Comparison of ENCODE assay signal across 10 mouse cellular contexts in the genomic region with DNA sequence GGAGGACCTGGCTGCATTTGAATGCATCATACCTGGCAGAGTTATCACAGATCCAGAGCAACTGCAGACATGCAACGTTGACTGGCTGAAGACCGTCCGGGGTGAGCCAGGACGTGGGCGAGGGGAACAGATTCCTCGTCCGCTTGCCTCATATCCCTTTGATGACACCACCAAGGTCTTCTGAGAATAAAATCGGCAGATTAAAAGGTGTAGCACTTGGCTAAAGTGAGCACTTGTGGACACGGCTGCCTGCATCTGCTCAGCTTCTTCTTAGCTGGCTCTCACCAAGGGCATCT. TPM values are rescaled to one million over a fixed set of nuclear protein-coding genes. Genes with fewer than 3 reads are reported as not detected.
DNase-seq lines count a peak whose midpoint lies in the region; ATAC-seq and TF ChIP-seq lines count a peak whose summit lies in the region.
"Had no signal": no experiment of that assay in that cellular context is flagged by ENCODE, and none has a peak within 500 bp of the region (broad histone marks: within the 10 kb centered on the region; RNA-seq: fewer than 3 reads in every experiment).

No protein-coding gene starts in this region.

- 91% methylated on average over 9 of the region's 9 CpGs for WGBS in heart, embryonic 10.5 days
- WGBS in limb, embryonic 15.5 days = 94% methylated on average over 9 of the region's 9 CpGs
- whole genome bisulfite sequencing in stomach, postnatal 0 days = 90% methylated on average over 9 of the region's 9 CpGs
- WGBS in thymus, adult 2 months = 96% methylated on average over 9 of the region's 9 CpGs

- TF ChIP-seq CTCF in testis, adult 2 months (IDR thresholded peaks at IDR 0.05; ENCODE audit: control insufficient read depth, insufficient read depth, insufficient replicate concordance, low read depth, low read length) = no peak
- TF ChIP-seq CTCF in stomach, postnatal 0 days (IDR thresholded peaks at IDR 0.05; ENCODE audit: low read depth) = no peak
- TF ChIP-seq CTCF in thymus, adult 2 months (IDR thresholded peaks at IDR 0.05; ENCODE audit: borderline replicate concordance, control insufficient read depth, extremely low read depth, insufficient read depth, low read length, poor library complexity) = no peak

- no peak overlapping the region; the same call in 1 of the 2 replicates for H3K4me2 ChIP-seq in limb, embryonic 15.5 days
- H3K4me2 ChIP-seq in stomach, postnatal 0 days (replicated peaks; ENCODE audit: low read depth) = no peak overlapping the region

- no peak overlapping the region for H3K9ac ChIP-seq in limb, embryonic 15.5 days
- H3K9ac ChIP-seq in stomach, postnatal 0 days (ENCODE audit: low read length) = peak overlapping the region; percentile 2; the same call in 1 of the 2 replicates

- H3K4me1 ChIP-seq in heart, embryonic 10.5 days = peaks cover 16% of the 10 kb centered on the region
- H3K4me1 ChIP-seq in testis, adult 2 months (ENCODE audit: control insufficient read depth, insufficient read depth, low read length) = peaks cover 16% of the 10 kb centered on the region
- H3K4me1 ChIP-seq in limb, embryonic 15.5 days = peaks cover 14% of the 10 kb centered on the region
- peaks cover 3% of the 10 kb centered on the region; the same call in 1 of the 2 replicates for H3K4me1 ChIP-seq in stomach, postnatal 0 days (replicated peaks; ENCODE audit: control insufficient read depth, insufficient read depth)
- peaks cover 13% of the 10 kb centered on the region for H3K4me1 ChIP-seq in thymus, adult 2 months (replicated peaks; ENCODE audit: control insufficient read depth, insufficient read depth, low read length)

- no peak for TF ChIP-seq EP300 in stomach, postnatal 0 days (optimal IDR thresholded peaks at IDR 0.05)

- no peak for TF ChIP-seq POLR2A in testis, adult 2 months (IDR thresholded peaks at IDR 0.05; ENCODE audit: control insufficient read depth, low read depth, low read length)
- no peak for TF ChIP-seq POLR2A in thymus, adult 2 months (IDR thresholded peaks at IDR 0.05; ENCODE audit: control insufficient read depth, extremely low read depth, insufficient read depth, low read length, poor library complexity)

- peak overlapping the region; percentile 69; the same call in 1 of the 2 replicates for H3K4me3 ChIP-seq in heart, embryonic 10.5 days
- peak overlapping the region; percentile 74 for H3K4me3 ChIP-seq in testis, adult 2 months (ENCODE audit: control insufficient read depth, low read depth, low read length)
- 0 out of 2 replicates have a peak overlapping the region, but pooled peaks have one; percentile 65 for H3K4me3 ChIP-seq in limb, embryonic 15.5 days
- H3K4me3 ChIP-seq in stomach, postnatal 0 days (ENCODE audit: low read depth, low read length) = no peak overlapping the region
- no peak overlapping the region for H3K4me3 ChIP-seq in thymus, adult 2 months (ENCODE audit: control insufficient read depth, insufficient read depth, low read length)

- DNase-seq in heart, embryonic 10.5 days (ENCODE audit: low spot score) = no peak
- DNase-seq in heart, postnatal 14 days = no peak
- no peak for DNase-seq in testis, postnatal 14 days (ENCODE audit: low spot score)
- DNase-seq in stomach, postnatal 0 days (ENCODE audit: low spot score) = no peak
- DNase-seq in right cerebral cortex, adult 2 months (ENCODE audit: low spot score in 2 of 2) = no peak
- DNase-seq in thymus, adult 2 months = no peak
- DNase-seq: gastrocnemius, adult 2 months had no signal

- H3K9me3 ChIP-seq in heart, embryonic 10.5 days = no peaks in the 10 kb centered on the region
- H3K9me3 ChIP-seq in limb, embryonic 15.5 days = no peaks in the 10 kb centered on the region
- H3K9me3 ChIP-seq in stomach, postnatal 0 days (ENCODE audit: control insufficient read depth, low read length) = no peaks in the 10 kb centered on the region

- H3K27me3 ChIP-seq in heart, embryonic 10.5 days (ENCODE audit: insufficient read depth, poor library complexity, severe bottlenecking) = no peaks in the 10 kb centered on the region
- H3K27me3 ChIP-seq in testis, adult 2 months (ENCODE audit: control insufficient read depth, insufficient read depth, low read length) = no peaks in the 10 kb centered on the region
- H3K27me3 ChIP-seq in limb, embryonic 15.5 days = no peaks in the 10 kb centered on the region
- no peaks in the 10 kb centered on the region for H3K27me3 ChIP-seq in stomach, postnatal 0 days (ENCODE audit: control insufficient read depth, insufficient read depth, low read length)
- no peaks in the 10 kb centered on the region for H3K27me3 ChIP-seq in thymus, adult 2 months (ENCODE audit: control insufficient read depth, insufficient read depth, low read length)

- intact Hi-C loops in heart, postnatal 14 days (cut with DNase I) = no loop called here

- peak overlapping the region; percentile 93; the same call in 1 of the 2 replicates for H3K27ac ChIP-seq in heart, embryonic 10.5 days
- H3K27ac ChIP-seq in testis, adult 2 months (ENCODE audit: control insufficient read depth, insufficient read depth, low read depth, low read length) = 0 out of 2 replicates have a peak overlapping the region, but pooled peaks have one; percentile 25
- H3K27ac ChIP-seq in limb, embryonic 15.5 days = no peak overlapping the region
- H3K27ac ChIP-seq in stomach, postnatal 0 days (replicated peaks) = no peak overlapping the region
- H3K27ac ChIP-seq in thymus, adult 2 months (ENCODE audit: control insufficient read depth, insufficient read depth, low read length) = no peak overlapping the region

- H3K36me3 ChIP-seq in heart, embryonic 10.5 days = peaks cover 7% of the 10 kb centered on the region
- no peaks in the 10 kb centered on the region for H3K36me3 ChIP-seq in testis, adult 2 months (ENCODE audit: control insufficient read depth, insufficient read depth, low read length)
- peaks cover 12% of the 10 kb centered on the region for H3K36me3 ChIP-seq in limb, embryonic 15.5 days
- peaks cover under 1% of the 10 kb centered on the region; the same call in 1 of the 2 replicates for H3K36me3 ChIP-seq in stomach, postnatal 0 days (ENCODE audit: control insufficient read depth, insufficient read depth, low read length)
- H3K36me3 ChIP-seq in thymus, adult 2 months (ENCODE audit: control insufficient read depth, insufficient read depth, low read length) = no peaks in the 10 kb centered on the region

- no peak for ATAC-seq in limb, embryonic 15.5 days (ENCODE audit: insufficient number of reproducible peaks, low FRiP score, low TSS enrichment, low read depth)
- ATAC-seq in stomach, postnatal 0 days (ENCODE audit: low FRiP score, low TSS enrichment) = no peak

RNA-seq across cellular contexts. Expression of gene D2hgdh, which starts 1.8 kb away (rescaled TPM):
- 14.8 and 18.3 TPM in 2 replicates for polyA plus RNA-seq in heart, embryonic 10.5 days (2016; fragmentation: Nextera tagmentation; extraction: Ambion mirVana)
- 10 to 100 TPM; 29.3 to 29.5 TPM for total RNA-seq in heart, postnatal 14 days (2021)
- polyA plus RNA-seq in testis, adult 2 months (2012; rRNA removed) = 13.4 and 13.5 TPM in 2 replicates
- polyA plus RNA-seq in limb, embryonic 15.5 days (2015; fragmentation: Nextera tagmentation; extraction: Ambion mirVana) = 15.8 and 16.9 TPM in 2 replicates
- 7.5 and 8.6 TPM in 2 replicates for polyA plus RNA-seq in stomach, postnatal 0 days (2015; fragmentation: Nextera tagmentation; extraction: Ambion mirVana)
- polyA plus RNA-seq in thymus, adult 2 months (2012; rRNA removed) = 29.3 and 41.7 TPM in 2 replicates

RNA-seq across cellular contexts. Expression of gene Ing5, which starts 22.7 kb away (rescaled TPM):
- 20.3 and 21.1 TPM in 2 replicates for polyA plus RNA-seq in heart, embryonic 10.5 days (2016; fragmentation: Nextera tagmentation; extraction: Ambion mirVana)
- 10 to 100 TPM in 1 of 2 experiments, 1 to 10 TPM in 1; 8.3 to 10.6 TPM for total RNA-seq in heart, postnatal 14 days (2021)
- polyA plus RNA-seq in testis, adult 2 months (2012; rRNA removed) = 7.9 and 9.0 TPM in 2 replicates
- polyA plus RNA-seq in limb, embryonic 15.5 days (2015; fragmentation: Nextera tagmentation; extraction: Ambion mirVana) = 12.7 and 13.4 TPM in 2 replicates
- 9.3 and 10.4 TPM in 2 replicates for polyA plus RNA-seq in stomach, postnatal 0 days (2015; fragmentation: Nextera tagmentation; extraction: Ambion mirVana)
- 10.9 and 11.0 TPM in 2 replicates for polyA plus RNA-seq in thymus, adult 2 months (2012; rRNA removed)

RNA-seq across cellular contexts. Expression of gene Dtymk, which starts 24.8 kb away (rescaled TPM):
- polyA plus RNA-seq in heart, embryonic 10.5 days (2016; fragmentation: Nextera tagmentation; extraction: Ambion mirVana) = 214 and 261 TPM in 2 replicates
- 10 to 100 TPM; 33.0 to 33.9 TPM for total RNA-seq in heart, postnatal 14 days (2021)
- 80.9 and 81.9 TPM in 2 replicates for polyA plus RNA-seq in testis, adult 2 months (2012; rRNA removed)
- polyA plus RNA-seq in limb, embryonic 15.5 days (2015; fragmentation: Nextera tagmentation; extraction: Ambion mirVana) = 200 and 206 TPM in 2 replicates
- polyA plus RNA-seq in stomach, postnatal 0 days (2015; fragmentation: Nextera tagmentation; extraction: Ambion mirVana) = 108 and 110 TPM in 2 replicates
- polyA plus RNA-seq in thymus, adult 2 months (2012; rRNA removed) = 146 and 149 TPM in 2 replicates

RNA-seq across cellular contexts. Expression of gene Gal3st2, which starts 34.6 kb away (rescaled TPM):
- polyA plus RNA-seq in heart, embryonic 10.5 days (2016; fragmentation: Nextera tagmentation; extraction: Ambion mirVana) = 0.10 TPM in 1 of 2 replicates, not detected in the other
- total RNA-seq in heart, postnatal 14 days (2021) = 1 to 10 TPM; 1.1 to 1.5 TPM
- polyA plus RNA-seq in testis, adult 2 months (2012; rRNA removed) = 0.56 and 0.71 TPM in 2 replicates
- 0.20 TPM in 1 of 2 replicates, not detected in the other for polyA plus RNA-seq in limb, embryonic 15.5 days (2015; fragmentation: Nextera tagmentation; extraction: Ambion mirVana)
- polyA plus RNA-seq in stomach, postnatal 0 days (2015; fragmentation: Nextera tagmentation; extraction: Ambion mirVana) = 0.07 and 0.08 TPM in 2 replicates
- polyA plus RNA-seq in thymus, adult 2 months (2012; rRNA removed) = 1.5 and 2.6 TPM in 2 replicates
- total RNA-seq: gastrocnemius, adult 2 months; megakaryocyte progenitor cell, adult 5-6 weeks had no signal

Comparison
In these comparisons a context has a peak if more than half of its experiments do, and no peak if none do; other contexts are left out.
1. H3K27ac ChIP-seq: peak in heart, embryonic 10.5 days (single experiment) and testis, adult 2 months (single experiment); none in limb, embryonic 15.5 days (single experiment), stomach, postnatal 0 days (single experiment) and thymus, adult 2 months (single experiment).
2. H3K4me3 ChIP-seq: peak in heart, embryonic 10.5 days (single experiment), testis, adult 2 months (single experiment) and limb, embryonic 15.5 days (single experiment); none in stomach, postnatal 0 days (single experiment) and thymus, adult 2 months (single experiment).